Comparison of ENCODE assay signal across 18 mouse cellular contexts in the genomic region with DNA sequence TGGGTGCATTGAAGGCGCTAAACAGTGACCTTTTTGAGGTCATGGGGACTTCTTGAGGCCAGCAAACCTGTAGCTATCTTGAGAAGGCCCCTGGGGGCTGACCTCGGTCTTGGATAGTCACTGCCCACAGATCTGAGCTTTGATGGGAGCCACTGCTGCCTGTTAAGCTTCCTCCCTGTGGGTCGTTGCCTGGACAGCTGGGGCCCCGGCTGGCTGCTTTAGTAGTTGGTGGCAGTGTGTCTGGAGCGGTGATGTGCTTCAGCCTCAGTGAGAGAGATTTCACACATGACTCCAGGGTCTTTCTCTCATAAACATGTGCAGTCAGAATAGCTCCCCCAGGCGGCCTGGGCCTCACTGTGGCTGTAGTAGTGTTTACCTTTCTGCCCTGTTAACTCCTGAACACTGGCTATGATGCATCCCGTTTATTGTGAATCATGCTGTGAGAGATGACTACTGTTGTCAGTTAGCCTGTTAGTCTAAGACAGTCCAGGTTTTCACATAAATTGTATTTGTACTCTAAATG.
DNase-seq lines count a peak whose midpoint lies in the region; ATAC-seq and TF ChIP-seq lines count a peak whose summit lies in the region.
"Had no signal": no experiment of that assay in that cellular context is flagged by ENCODE, and none has a peak within 500 bp of the region (broad histone marks: within the 10 kb centered on the region; RNA-seq: fewer than 3 reads in every experiment).

No protein-coding gene starts in this region.

- 0 out of 2 replicates have a peak, but pooled peaks cover 12% of the 10 kb centered on the region for H3K36me3 ChIP-seq in forebrain, postnatal 0 days (ENCODE audit: insufficient read depth)
- peaks cover 59% of the 10 kb centered on the region for H3K36me3 ChIP-seq in forebrain, embryonic 12.5 days (replicated peaks)

- no peak overlapping the region for H3K4me3 ChIP-seq in forebrain, postnatal 0 days (ENCODE audit: low read depth, low read length)
- no peak overlapping the region for H3K4me3 ChIP-seq in forebrain, embryonic 12.5 days (replicated peaks)
- peak overlapping the region; percentile 28; the same call in 1 of the 2 replicates for H3K4me3 ChIP-seq in layer of hippocampus, adult 2 months
- H3K4me3 ChIP-seq: heart, embryonic 12.5 days; hindbrain, embryonic 10.5 days; limb, embryonic 12.5 days; midbrain, embryonic 15.5 days; neural tube, embryonic 13.5 days; stomach, embryonic 15.5 days had no signal

- no peaks in the 10 kb centered on the region for H3K9me3 ChIP-seq in forebrain, postnatal 0 days (ENCODE audit: low read length)
- no peaks in the 10 kb centered on the region for H3K9me3 ChIP-seq in forebrain, embryonic 12.5 days
- H3K9me3 ChIP-seq: heart, embryonic 12.5 days; hindbrain, embryonic 10.5 days; limb, embryonic 12.5 days; midbrain, embryonic 15.5 days; neural tube, embryonic 13.5 days; stomach, embryonic 15.5 days had no signal

- no peaks in the 10 kb centered on the region for H3K27me3 ChIP-seq in forebrain, postnatal 0 days (ENCODE audit: insufficient read depth, low read length)
- H3K27me3 ChIP-seq in forebrain, embryonic 12.5 days, result no peaks in the 10 kb centered on the region
- H3K27me3 ChIP-seq: heart, embryonic 12.5 days; limb, embryonic 12.5 days; midbrain, embryonic 15.5 days; neural tube, embryonic 13.5 days; stomach, embryonic 15.5 days had no signal

- no peak overlapping the region for H3K4me2 ChIP-seq in forebrain, postnatal 0 days (ENCODE audit: low read depth)
- H3K4me2 ChIP-seq in forebrain, embryonic 12.5 days, result no peak overlapping the region
- H3K4me2 ChIP-seq: heart, embryonic 12.5 days; limb, embryonic 12.5 days; midbrain, embryonic 15.5 days; neural tube, embryonic 13.5 days; stomach, embryonic 15.5 days had no signal

- peaks cover 12% of the 10 kb centered on the region for H3K4me1 ChIP-seq in forebrain, postnatal 0 days (ENCODE audit: insufficient read depth)
- H3K4me1 ChIP-seq in forebrain, embryonic 12.5 days, result peaks cover 3% of the 10 kb centered on the region; the same call in 1 of the 2 replicates
- H3K4me1 ChIP-seq: midbrain, embryonic 15.5 days; neural tube, embryonic 13.5 days; stomach, embryonic 15.5 days had no signal

- 63% methylated on average over 7 of the region's 7 CpGs for WGBS in forebrain, postnatal 0 days
- WGBS in forebrain, embryonic 12.5 days, result 76% methylated on average over 7 of the region's 7 CpGs

- H3K27ac ChIP-seq in forebrain, postnatal 0 days (ENCODE audit: low read depth, low read length), result no peak overlapping the region
- H3K27ac ChIP-seq in forebrain, embryonic 12.5 days, result no peak overlapping the region
- peak overlapping the region; percentile 49 for H3K27ac ChIP-seq in layer of hippocampus, adult 2 months
- H3K27ac ChIP-seq: hindbrain, embryonic 10.5 days; limb, embryonic 12.5 days; midbrain, embryonic 15.5 days; neural tube, embryonic 13.5 days; stomach, embryonic 15.5 days had no signal

- TF ChIP-seq CTCF in forebrain, postnatal 0 days (IDR thresholded peaks at IDR 0.05; ENCODE audit: low read depth), result peak; percentile 14; the same call in 1 of the 2 replicates
- peak; percentile 55 for TF ChIP-seq CTCF in layer of hippocampus, adult 2 months (conservative IDR thresholded peaks at IDR 0.05)

- ATAC-seq in forebrain, postnatal 0 days, result no peak
- no peak for ATAC-seq in forebrain, embryonic 12.5 days (ENCODE audit: low FRiP score)
- ATAC-seq: midbrain, embryonic 15.5 days had no signal

- H3K9ac ChIP-seq in forebrain, postnatal 0 days, result no peak overlapping the region
- H3K9ac ChIP-seq in forebrain, embryonic 12.5 days, result no peak overlapping the region
- H3K9ac ChIP-seq: heart, embryonic 12.5 days; midbrain, embryonic 15.5 days; neural tube, embryonic 13.5 days; stomach, embryonic 15.5 days had no signal

- no peak for DNase-seq in forebrain, postnatal 0 days
- DNase-seq in layer of hippocampus, adult 2 months (ENCODE audit: low spot score in 2 of 2), result no peak
- no peak for DNase-seq in layer of hippocampus, adult 18-20 months (ENCODE audit: low spot score in 2 of 2)
- DNase-seq in 3T3-L1 (ENCODE audit: low read depth, low spot score) (peak; percentile 60), ZHBTc4 (ENCODE audit: low read depth, low spot score) (peak; percentile 16)
- no peak for DNase-seq in thymus, postnatal 0 days (ENCODE audit: low spot score)
- no peak for DNase-seq in spleen, postnatal 36 days (ENCODE audit: low spot score in 2 of 2)
- DNase-seq: adrenal gland, postnatal 25 days; cerebellum, adult 9-11 months; gastrocnemius, postnatal 14 days; kidney, postnatal 14 days had no signal

Comparison
In these comparisons a context has a peak if more than half of its experiments do, and no peak if none do; other contexts are left out.
1. DNase-seq: peak in 3T3-L1 (single experiment) and ZHBTc4 (single experiment); none in forebrain, postnatal 0 days (single experiment), layer of hippocampus, adult 2 months (0 of 2), layer of hippocampus, adult 18-20 months (0 of 2), thymus, postnatal 0 days (single experiment) and spleen, postnatal 36 days (0 of 2).